Mouse (Mus musculus): ENCODE measurements around the gene Baiap2. TPM values are rescaled to one million over a fixed set of nuclear protein-coding genes. Genes with fewer than 3 reads are reported as not detected.

Baiap2 gene
- polyA plus RNA-seq, 1 experiment from 2014 or later, result 21.4 TPM

GRCm38 (mm10) chr11:119960671-119961070 is 18.1 kb downstream of the Baiap2 start:
- no peak overlapping the region for H3K27ac ChIP-seq
- H3K36me3 ChIP-seq (ENCODE audit: insufficient read depth, low read length), result peaks cover 17% of the 10 kb centered on the region
- WGBS, result 83% methylated on average over 6 of the region's 6 CpGs
- no peaks in the 10 kb centered on the region for H3K9me3 ChIP-seq (replicated peaks; ENCODE audit: low read length)
- ATAC-seq (replicated peaks; ENCODE audit: low FRiP score, low read depth) (no peak), DNase-seq (ENCODE audit: low spot score) (no peak)
- H3K4me2 ChIP-seq (ENCODE audit: low read length), result no peak overlapping the region
- no peak overlapping the region for H3K9ac ChIP-seq (ENCODE audit: low read depth, low read length)
- 0 out of 2 replicates have a peak, but pooled peaks cover 10% of the 10 kb centered on the region for H3K4me1 ChIP-seq (replicated peaks; ENCODE audit: insufficient read depth, low read length)
- no peak for TF ChIP-seq CTCF (IDR thresholded peaks at IDR 0.05; ENCODE audit: low read depth)
- no peaks in the 10 kb centered on the region for H3K27me3 ChIP-seq (ENCODE audit: insufficient read depth, low read length)
- no peak overlapping the region for H3K4me3 ChIP-seq (replicated peaks; ENCODE audit: low read depth, low read length)

GRCm38 (mm10) chr11:119961511-119961910 is 18.9 kb downstream of the Baiap2 start:
- 75% methylated on average over 3 of the region's 3 CpGs for WGBS
- no peak for TF ChIP-seq CTCF (IDR thresholded peaks at IDR 0.05; ENCODE audit: low read depth)
- no peak overlapping the region for H3K27ac ChIP-seq
- no peak overlapping the region for H3K9ac ChIP-seq (ENCODE audit: low read depth, low read length)
- peaks cover 18% of the 10 kb centered on the region for H3K36me3 ChIP-seq (ENCODE audit: insufficient read depth, low read length)
- ATAC-seq (replicated peaks; ENCODE audit: low FRiP score, low read depth) (no peak), DNase-seq (ENCODE audit: low spot score) (no peak)
- H3K27me3 ChIP-seq (ENCODE audit: insufficient read depth, low read length), result no peaks in the 10 kb centered on the region
- 0 out of 2 replicates have a peak, but pooled peaks cover 7% of the 10 kb centered on the region for H3K4me1 ChIP-seq (replicated peaks; ENCODE audit: insufficient read depth, low read length)
- no peak overlapping the region for H3K4me2 ChIP-seq (ENCODE audit: low read length)
- H3K9me3 ChIP-seq (replicated peaks; ENCODE audit: low read length), result no peaks in the 10 kb centered on the region
- no peak overlapping the region for H3K4me3 ChIP-seq (replicated peaks; ENCODE audit: low read depth, low read length)

- Histone ChIP-seq H3K4me1 (replicated peaks; ENCODE audit: insufficient read depth, low read length) (no peaks in the 10 kb centered on the region), H3K36me3 (ENCODE audit: insufficient read depth, low read length) (peaks cover 17% of the 10 kb centered on the region), H3K4me2 (ENCODE audit: low read length) (no peak overlapping the region), H3K9ac (ENCODE audit: low read depth, low read length) (no peak overlapping the region), H3K4me3 (replicated peaks; ENCODE audit: low read depth, low read length) (no peak overlapping the region), H3K9me3 (replicated peaks; ENCODE audit: low read length) (no peaks in the 10 kb centered on the region), H3K27ac (no peak overlapping the region), H3K27me3 (ENCODE audit: insufficient read depth, low read length) (no peaks in the 10 kb centered on the region)
- ATAC-seq (replicated peaks; ENCODE audit: low FRiP score, low read depth) (no peak), DNase-seq (ENCODE audit: low spot score) (no peak)
- 22% methylated on average over 9 of the region's 9 CpGs for WGBS
- no peak for TF ChIP-seq CTCF (IDR thresholded peaks at IDR 0.05; ENCODE audit: low read depth)
Observed at GRCm38 (mm10) chr11:119965053-119965452, 22.5 kb downstream of the Baiap2 start.

GRCm38 (mm10) chr11:119966294-119966693 is 23.7 kb downstream of the Baiap2 start:
- Histone ChIP-seq H3K9me3 (replicated peaks; ENCODE audit: low read length) (no peaks in the 10 kb centered on the region), H3K4me2 (ENCODE audit: low read length) (no peak overlapping the region), H3K27ac (no peak overlapping the region), H3K27me3 (ENCODE audit: insufficient read depth, low read length) (no peaks in the 10 kb centered on the region), H3K4me3 (replicated peaks; ENCODE audit: low read depth, low read length) (no peak overlapping the region), H3K9ac (ENCODE audit: low read depth, low read length) (no peak overlapping the region), H3K36me3 (ENCODE audit: insufficient read depth, low read length) (peaks cover 12% of the 10 kb centered on the region), H3K4me1 (replicated peaks; ENCODE audit: insufficient read depth, low read length) (no peaks in the 10 kb centered on the region)
- no peak for ATAC-seq (replicated peaks; ENCODE audit: low FRiP score, low read depth)
- no peak for TF ChIP-seq CTCF (IDR thresholded peaks at IDR 0.05; ENCODE audit: low read depth)
- no peak for DNase-seq (ENCODE audit: low spot score)
- 90% methylated on average over 6 of the region's 6 CpGs for WGBS

- no peak for ATAC-seq (replicated peaks; ENCODE audit: low FRiP score, low read depth)
- Histone ChIP-seq H3K27ac (no peak overlapping the region), H3K9ac (ENCODE audit: low read depth, low read length) (no peak overlapping the region), H3K9me3 (replicated peaks; ENCODE audit: low read length) (no peaks in the 10 kb centered on the region), H3K4me3 (replicated peaks; ENCODE audit: low read depth, low read length) (no peak overlapping the region), H3K27me3 (ENCODE audit: insufficient read depth, low read length) (no peaks in the 10 kb centered on the region), H3K4me1 (replicated peaks; ENCODE audit: insufficient read depth, low read length) (no peaks in the 10 kb centered on the region), H3K36me3 (ENCODE audit: insufficient read depth, low read length) (peaks cover 12% of the 10 kb centered on the region), H3K4me2 (ENCODE audit: low read length) (no peak overlapping the region)
- no peak for DNase-seq (ENCODE audit: low spot score)
- no peak for TF ChIP-seq CTCF (IDR thresholded peaks at IDR 0.05; ENCODE audit: low read depth)
- 80% methylated on average over 8 of the region's 8 CpGs for WGBS
Observed at GRCm38 (mm10) chr11:119967401-119967800, 24.8 kb downstream of the Baiap2 start.

GRCm38 (mm10) chr11:119967892-119968291 is 25.3 kb downstream of the Baiap2 start:
- H3K9me3 ChIP-seq (replicated peaks; ENCODE audit: low read length), result no peaks in the 10 kb centered on the region
- H3K4me2 ChIP-seq (ENCODE audit: low read length), result no peak overlapping the region
- H3K36me3 ChIP-seq (ENCODE audit: insufficient read depth, low read length), result peaks cover 12% of the 10 kb centered on the region
- no peaks in the 10 kb centered on the region for H3K27me3 ChIP-seq (ENCODE audit: insufficient read depth, low read length)
- no peak overlapping the region for H3K27ac ChIP-seq
- H3K4me1 ChIP-seq (replicated peaks; ENCODE audit: insufficient read depth, low read length), result no peaks in the 10 kb centered on the region
- no peak overlapping the region for H3K9ac ChIP-seq (ENCODE audit: low read depth, low read length)
- 87% methylated on average over 2 of the region's 2 CpGs for WGBS
- no peak for TF ChIP-seq CTCF (IDR thresholded peaks at IDR 0.05; ENCODE audit: low read depth)
- no peak overlapping the region for H3K4me3 ChIP-seq (replicated peaks; ENCODE audit: low read depth, low read length)
- DNase-seq (ENCODE audit: low spot score) (no peak), ATAC-seq (replicated peaks; ENCODE audit: low FRiP score, low read depth) (no peak)

All from kidney, postnatal 0 days (tissue).